Mouse (Mus musculus) mesoderm, embryonic 11.5 days (tissue): ENCODE results near the gene Slc9a6.

Experiments
- DNase-seq: peaks from one replicate; pipeline ENCODE4 v3.0.0-alpha.2; 2012; ENCODE audit warnings: low read depth, low spot score

Gene Slc9a6

GRCm38 (mm10) chrX:56665226-56665973, 55.8 kb downstream of the Slc9a6 start:
- no peak for DNase-seq

GRCm38 (mm10) chrX:56667296-56667695, 57.7 kb downstream of the Slc9a6 start:
- no peak for DNase-seq

- no peak for DNase-seq
Observed at GRCm38 (mm10) chrX:56668051-56668450, 58.5 kb downstream of the Slc9a6 start.

- DNase-seq: no peak
Observed at GRCm38 (mm10) chrX:56668501-56668900, 58.9 kb downstream of the Slc9a6 start.

GRCm38 (mm10) chrX:56675556-56675955, 66.0 kb downstream of the Slc9a6 start:
- DNase-seq: no peak

GRCm38 (mm10) chrX:56677736-56678135, 68.2 kb downstream of the Slc9a6 start:
- DNase-seq: no peak

- no peak for DNase-seq
Observed at GRCm38 (mm10) chrX:56679066-56679465, 69.5 kb downstream of the Slc9a6 start.

- no peak for DNase-seq
Observed at GRCm38 (mm10) chrX:56682156-56682720, 72.7 kb downstream of the Slc9a6 start.

GRCm38 (mm10) chrX:56683521-56683920, 74.0 kb downstream of the Slc9a6 start:
- no peak for DNase-seq

- no peak for DNase-seq
Observed at GRCm38 (mm10) chrX:56692554-56692953, 83.0 kb downstream of the Slc9a6 start.

- no peak for DNase-seq
Observed at GRCm38 (mm10) chrX:56694539-56694938, 85.0 kb downstream of the Slc9a6 start.

GRCm38 (mm10) chrX:56697199-56697780, 87.7 kb downstream of the Slc9a6 start:
- no peak for DNase-seq

GRCm38 (mm10) chrX:56697886-56698285, 88.3 kb downstream of the Slc9a6 start:
- DNase-seq: no peak

- DNase-seq: no peak
Observed at GRCm38 (mm10) chrX:56701261-56701660, 91.7 kb downstream of the Slc9a6 start.

GRCm38 (mm10) chrX:56703965-56704562, 94.5 kb downstream of the Slc9a6 start:
- DNase-seq: no peak

- DNase-seq: no peak
Observed at GRCm38 (mm10) chrX:56708592-56709370, 99.2 kb downstream of the Slc9a6 start.

GRCm38 (mm10) chrX:56710522-56710921, 101.0 kb downstream of the Slc9a6 start:
- DNase-seq: no peak

- DNase-seq: no peak
Observed at GRCm38 (mm10) chrX:56712666-56713065, 103.1 kb downstream of the Slc9a6 start.
